Mouse (Mus musculus): ENCODE results near the gene Creb3l2.
"Not testable (repeated sequence)": the region's sequence is repeated elsewhere in the genome, so short reads cannot be mapped to it uniquely, and the experiment has no call there.

Creb3l2 gene

DNA sequence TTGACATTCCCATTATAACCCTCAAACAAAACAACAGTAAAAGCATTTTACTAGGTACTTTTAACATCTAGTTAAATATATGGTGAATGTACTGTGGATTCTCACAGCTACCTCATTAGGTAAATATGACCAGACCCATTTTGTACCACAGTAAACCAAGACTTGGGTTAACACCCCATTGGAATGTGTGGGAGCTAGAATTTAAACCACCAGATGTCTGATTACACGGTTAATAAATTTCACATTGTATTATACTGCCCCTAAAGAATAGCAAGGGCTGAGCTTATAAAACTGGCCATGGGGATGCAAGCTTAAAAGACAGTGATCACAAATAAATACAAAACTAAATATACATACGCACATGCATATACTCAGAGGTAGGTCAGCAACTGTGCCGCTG lies 34.1 kb downstream of the Creb3l2 start:
- no peak for DNase-seq

DNA sequence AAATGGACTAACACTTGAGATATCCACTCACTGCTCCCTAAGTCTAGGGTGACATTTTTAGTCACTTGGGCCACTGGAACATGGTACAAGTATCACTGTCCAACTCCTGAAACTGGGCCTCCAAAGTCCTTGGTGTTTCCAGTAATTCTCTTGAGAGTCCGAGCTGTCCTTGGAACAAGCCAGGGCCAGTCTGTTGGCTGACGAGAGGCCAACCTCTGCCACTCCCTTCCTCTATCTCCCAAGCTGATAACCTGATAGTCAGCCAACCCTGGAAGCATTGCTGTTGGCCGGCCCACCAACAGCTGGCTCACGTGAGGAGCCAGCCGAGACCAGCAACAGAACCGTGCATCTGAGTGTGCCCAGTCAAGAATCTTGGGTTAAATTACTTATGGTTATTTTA lies 35.0 kb downstream of the Creb3l2 start:
- DNase-seq, result no peak

DNA sequence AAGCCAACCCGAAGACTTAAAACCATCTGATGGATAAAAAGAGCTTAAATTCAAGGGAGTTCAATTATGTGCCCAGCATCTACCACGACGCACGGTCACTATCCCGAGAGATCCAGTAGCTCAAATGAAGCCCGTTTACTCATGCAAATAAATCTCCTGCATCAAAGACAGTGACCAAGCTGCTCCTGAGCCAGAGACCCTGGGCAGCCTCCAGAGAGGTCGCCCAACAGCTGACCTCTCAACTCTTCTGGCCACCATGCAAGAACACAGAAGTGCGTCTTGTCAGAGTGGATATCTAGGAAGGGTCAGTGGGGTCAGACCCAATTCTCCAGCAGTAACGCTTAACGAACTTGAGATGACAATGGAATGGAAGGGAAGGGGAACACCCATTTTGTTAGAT lies 35.9 kb downstream of the Creb3l2 start:
- DNase-seq, result no peak

DNA sequence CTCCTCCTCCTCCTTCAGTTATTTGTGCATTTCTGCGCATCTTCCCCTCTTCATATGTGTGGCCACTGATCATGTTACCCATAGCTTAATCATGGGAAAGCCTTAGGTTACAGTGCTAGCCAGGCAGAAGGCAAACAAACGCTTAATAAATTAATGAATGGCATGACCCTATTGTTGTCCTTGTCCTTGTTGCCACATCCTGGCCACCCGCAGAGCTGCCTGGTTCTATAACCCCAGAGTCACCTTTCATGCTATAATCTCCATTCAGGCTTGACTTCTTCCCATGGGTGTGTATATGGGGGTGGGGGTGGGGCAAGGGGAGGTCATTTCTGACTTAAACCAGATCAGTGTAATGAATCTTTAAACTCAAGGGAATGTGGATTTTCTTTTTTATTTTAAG lies 37.6 kb downstream of the Creb3l2 start:
- DNase-seq, result no peak

DNA sequence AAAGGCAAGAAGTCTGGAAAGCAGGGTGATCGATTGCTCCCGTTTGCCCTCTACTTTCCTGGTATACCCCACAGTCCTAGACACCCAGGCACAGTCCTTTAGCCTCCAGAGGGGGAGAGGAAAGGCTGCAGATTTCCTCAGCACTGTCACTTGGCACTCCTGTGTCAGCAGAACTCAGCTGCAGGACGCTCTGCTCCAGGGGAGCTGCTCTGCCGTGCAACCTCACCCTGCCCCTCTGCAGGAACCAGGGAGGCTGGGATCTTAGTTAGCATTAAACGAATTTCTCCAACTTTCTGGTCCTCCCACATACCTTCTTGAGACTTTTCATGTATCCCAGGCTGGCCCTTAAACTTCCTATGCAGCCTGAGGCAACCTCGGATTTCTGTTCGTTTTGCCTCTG lies 40.0 kb downstream of the Creb3l2 start:
- DNase-seq, result no peak

DNA sequence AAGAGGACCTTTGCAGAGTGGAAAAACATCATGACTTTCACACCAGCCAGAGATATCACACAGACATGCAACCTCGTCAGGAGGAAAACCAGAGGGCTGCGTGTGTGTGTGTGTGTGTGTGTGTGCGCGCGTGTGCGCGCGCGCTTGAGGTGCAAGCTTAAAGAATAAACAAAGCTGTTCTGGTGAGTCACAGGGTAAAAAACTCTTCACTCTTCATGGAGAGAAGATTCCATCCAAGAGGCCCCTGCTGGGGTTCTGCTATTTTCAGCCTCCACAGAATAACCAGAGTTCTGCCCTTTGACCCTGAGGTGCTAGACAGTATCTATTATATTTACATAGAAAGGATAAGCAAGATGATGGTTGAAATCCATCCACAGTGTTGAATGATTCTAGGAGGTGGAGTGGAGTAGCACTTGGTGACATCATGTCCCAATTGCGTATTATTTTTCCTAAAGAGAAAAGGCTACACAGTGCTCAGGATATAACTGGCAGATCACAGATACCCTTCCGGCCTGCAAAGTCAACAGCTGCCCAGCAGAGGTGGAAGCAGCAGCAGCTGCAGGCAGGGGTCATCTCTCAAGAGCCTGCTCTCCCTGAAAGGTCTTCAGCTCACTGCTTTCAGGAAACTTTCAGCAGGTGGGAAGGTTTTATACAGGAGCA lies 41.0 kb downstream of the Creb3l2 start:
- no peak for DNase-seq

DNA sequence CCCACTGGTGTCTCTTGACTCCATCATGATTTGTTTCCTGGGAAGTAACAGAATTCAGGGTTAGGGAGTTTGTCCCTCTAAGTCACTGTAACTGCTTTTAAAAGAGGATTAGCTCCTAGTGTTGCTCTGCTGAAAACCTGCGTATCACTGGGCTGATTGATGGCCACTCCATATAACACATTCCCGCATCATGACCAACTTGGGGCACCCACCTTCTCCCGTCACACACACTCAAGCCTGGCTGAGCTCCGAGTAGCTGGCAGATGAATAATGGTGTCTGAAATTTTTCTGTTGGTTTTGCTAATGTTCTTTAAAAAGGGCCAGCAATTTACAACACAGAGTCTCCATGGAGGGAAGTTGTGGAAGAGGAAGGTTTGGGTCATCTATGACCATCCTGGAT lies 41.8 kb downstream of the Creb3l2 start:
- DNase-seq, result no peak

DNA sequence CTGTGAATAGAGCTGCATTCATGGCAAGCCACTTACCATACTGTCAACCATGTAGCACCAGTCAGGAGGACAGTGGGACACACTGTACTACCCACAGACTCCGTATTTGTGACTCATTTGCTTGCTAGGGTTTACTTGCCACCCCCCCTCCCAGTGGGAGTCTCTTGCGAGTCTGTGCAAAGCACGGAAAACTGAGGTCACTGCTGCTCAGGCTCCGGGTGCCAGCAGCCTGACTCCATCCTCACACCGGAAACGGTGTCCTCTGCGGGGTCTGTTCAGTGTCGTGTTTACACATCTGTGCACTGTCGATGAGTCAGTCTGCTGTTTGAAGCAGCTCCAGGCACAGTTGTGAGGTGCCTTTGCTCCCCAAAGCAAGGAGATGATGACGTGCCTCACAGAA lies 43.0 kb downstream of the Creb3l2 start:
- DNase-seq, result no peak

DNA sequence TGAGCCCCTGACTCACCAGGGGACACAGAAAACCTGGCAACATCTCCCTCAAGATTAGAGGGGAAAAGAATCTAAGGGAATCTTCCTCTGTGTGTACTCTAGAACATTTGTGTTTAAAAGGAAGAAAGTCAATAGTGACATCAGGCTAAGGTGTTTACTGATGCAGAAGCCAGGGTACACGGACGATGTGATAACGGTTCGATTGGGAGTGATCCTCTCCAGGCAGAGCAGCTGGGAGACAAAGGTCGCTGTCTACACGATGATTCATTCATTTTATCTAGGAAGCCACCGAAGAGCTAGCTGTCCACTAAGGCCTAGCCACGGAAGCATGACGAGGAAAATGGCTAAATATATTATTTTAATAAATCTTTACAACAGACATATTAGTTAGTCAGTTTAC lies 44.0 kb downstream of the Creb3l2 start:
- DNase-seq, result no peak

DNA sequence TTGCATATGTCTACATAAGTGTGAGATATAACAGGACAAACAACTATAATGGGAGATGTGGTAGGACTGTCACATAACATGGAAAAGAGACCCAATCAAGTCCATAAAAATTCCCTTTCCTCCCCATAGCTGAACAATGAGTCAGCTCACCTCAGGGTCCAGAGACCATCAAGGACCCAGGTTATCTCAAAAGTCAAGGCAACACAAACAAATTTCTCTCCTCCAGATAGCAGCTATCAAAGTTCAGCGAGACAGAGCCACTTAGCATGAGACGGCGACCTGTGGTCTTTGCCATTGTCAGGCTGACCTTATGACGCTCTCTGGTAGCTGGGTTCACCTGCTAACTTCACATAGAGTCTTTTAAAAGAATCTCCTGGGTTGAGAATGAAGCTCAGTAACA lies 44.7 kb downstream of the Creb3l2 start:
- no peak for DNase-seq

DNA sequence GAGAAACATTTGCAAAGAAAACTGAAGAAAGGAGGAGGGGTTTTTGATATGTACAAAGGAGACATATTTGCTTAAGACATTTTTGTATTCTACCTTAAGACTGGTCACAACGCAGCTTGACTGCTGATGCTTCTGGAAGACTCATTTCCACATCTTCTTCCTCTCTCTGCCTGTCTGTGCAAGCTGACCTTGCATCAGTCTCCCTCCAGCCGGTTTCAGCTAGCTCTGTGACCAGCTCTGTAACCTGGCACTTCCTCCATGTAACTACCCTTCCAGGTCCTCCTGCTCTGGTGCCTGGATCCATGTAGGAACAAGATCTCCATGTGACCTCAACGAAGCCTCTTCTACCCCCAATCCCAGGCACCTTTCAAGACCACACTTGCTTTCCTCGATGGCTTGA lies 45.8 kb downstream of the Creb3l2 start:
- DNase-seq, result no peak

DNA sequence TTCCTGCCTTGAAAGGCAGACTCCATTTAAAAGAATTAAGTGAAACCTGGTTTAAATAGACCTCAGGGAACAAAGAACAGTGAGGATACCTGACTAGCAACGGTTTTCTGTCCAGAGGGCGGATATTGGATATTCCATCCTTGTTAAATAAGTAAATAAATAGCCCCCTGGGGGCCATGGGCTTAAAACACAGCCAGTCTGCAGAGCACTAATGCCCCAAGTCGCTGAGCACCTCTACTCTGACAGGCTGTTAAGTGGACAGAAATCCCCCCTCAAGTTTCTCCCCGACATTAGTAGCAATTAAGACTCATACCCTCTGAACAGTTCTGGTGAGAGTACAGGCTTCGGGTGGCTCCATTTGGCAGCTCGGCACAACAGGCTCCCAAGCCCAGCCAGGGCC lies 48.7 kb downstream of the Creb3l2 start:
- no peak for DNase-seq

DNA sequence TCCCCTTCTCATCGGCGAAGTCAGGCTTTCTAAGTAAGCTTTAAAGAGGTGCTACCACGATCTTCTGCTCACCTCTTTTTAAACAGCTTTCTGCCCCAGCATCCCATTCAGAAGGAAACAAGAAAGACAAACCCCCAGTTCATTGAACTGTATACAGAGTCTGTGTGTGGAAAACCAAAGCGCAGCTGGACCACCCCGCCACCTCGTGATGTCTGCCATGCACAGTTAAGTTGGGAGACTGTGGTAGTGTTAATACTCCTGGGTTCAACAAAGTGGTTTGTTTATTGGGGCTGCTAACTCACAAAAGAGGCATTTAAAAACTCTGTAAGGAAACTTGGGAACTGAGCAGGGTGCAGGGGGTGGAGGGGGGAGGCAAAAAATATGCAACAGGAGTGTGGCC lies 49.7 kb downstream of the Creb3l2 start:
- no peak for DNase-seq

DNA sequence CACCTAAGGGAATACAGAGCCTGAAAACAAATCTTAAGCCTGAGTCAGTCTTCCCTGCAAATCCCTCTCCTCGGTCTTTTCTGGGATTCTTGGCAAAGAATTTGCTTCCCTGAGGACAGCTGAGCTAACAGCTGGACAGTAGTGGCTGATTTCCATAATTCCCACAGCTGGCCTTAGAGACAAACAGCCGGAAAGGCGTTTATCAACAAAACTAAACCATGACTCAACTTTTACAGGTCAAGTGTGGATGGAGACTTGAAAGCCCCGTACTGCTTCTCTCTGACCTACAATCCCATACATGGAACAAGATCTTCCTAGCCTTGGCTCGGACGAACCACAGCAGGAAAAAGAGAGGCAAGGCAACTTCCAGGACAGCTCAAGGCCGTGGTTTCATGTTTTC lies 50.6 kb downstream of the Creb3l2 start:
- peak in 1 of 2 experiments; percentile 57 for DNase-seq

DNA sequence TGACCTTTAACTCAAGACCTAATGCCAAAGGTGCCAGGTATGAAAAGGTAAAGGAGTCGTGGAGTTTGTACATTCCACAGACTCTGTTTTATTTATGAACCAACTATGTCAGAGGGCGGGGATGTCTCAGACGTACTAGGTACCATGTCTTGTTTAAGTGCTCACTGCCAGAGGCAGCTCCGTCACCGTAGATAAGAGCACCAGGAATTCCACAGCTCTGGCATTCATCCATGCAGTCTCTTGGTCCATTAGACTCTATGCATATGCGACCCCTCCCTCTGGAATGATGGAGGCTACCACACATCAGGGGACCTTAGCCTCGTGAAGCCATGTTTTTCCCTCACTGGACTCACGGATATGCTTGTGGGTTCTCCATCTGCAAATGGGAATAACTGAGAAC lies 53.0 kb downstream of the Creb3l2 start:
- DNase-seq, result no peak

DNA sequence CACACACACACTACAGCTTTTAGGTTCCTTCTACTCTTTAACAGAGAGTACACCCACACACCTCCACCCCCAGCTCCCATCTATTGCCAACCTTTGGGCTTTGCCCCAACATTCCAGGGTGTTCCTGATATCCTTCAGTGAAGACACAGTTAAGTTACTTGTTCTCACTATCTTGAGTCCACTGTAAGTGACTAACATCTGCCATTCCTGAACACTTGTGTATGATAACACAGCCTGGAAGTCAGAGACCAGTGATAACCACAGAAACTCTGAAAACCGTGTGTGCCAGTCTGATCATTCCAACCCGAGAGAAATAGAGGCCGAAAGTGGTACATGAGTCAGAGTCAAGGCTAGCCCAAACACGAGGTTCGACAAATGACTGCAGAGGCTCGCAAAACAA lies 53.4 kb downstream of the Creb3l2 start:
- no peak for DNase-seq

DNA sequence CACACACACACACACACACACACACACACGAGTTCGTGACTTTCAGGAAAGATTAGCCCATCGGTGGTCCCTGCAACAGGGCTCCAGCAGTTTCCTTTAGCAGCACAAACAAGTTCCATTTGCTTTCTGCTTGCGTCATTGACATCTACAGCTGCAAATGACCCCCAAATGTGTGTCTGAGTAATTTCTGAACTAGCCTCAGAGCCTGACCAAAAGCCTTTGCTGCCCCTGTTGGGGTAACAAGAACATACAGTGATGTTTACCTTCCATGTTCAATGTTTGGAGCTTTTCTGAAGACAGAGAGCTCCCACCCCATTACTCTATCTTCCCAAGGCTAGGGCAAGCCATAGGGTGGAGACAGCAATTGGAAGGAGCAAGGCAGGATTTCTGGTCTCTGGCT lies 54.7 kb downstream of the Creb3l2 start:
- no peak for DNase-seq

DNA sequence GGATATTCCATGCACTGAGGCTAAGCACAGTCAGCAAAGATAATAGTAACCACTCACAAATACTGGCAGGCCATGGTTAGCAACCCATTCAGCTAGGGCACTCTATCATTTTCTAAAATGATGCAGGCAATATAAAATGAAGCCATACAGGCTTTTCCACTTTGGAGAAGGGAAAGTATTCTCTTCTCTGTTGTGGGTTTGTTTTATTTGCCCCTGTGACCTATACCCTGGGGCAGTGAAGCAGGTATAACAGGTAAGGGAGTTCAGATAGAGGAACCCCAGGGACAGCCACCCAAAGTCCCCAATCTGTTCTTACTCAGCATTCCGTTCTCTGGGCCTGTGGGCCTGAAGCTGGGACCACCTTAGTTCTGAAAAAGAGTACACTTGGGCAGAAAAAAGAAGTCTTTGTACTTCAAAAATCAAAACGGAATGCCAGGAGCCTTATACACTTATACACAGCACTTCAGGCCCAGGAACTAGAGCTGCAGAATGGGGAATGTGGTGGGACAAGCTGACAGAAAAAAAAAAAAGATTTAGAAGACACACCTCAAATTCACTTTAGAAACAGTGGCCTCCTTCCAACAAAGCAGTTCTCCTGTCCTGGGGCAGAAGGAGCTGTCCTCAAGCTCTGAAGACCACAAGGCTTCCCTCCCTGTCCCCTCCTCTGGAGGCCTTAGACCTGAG lies 56.2 kb downstream of the Creb3l2 start:
- DNase-seq, result no peak

DNA sequence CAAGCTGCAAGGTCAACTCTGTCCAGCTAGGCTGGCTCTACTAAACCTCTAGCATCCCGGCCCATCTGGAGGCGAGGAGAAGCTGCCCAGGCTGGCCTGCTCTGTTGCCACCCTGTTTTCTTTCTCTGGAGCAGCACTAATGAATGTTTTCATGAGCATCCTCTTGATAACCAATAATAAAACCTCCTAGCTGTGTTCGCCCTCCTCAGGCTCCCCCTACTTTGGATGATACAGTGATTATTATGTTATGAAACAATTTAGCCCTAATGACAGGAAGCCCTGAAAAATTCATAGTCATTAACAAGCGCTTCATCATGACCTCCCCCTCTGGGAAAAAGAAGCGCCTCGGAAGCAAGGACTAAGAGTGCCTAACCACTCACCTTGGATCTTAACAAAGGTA lies 59.2 kb downstream of the Creb3l2 start:
- no peak for DNase-seq

DNA sequence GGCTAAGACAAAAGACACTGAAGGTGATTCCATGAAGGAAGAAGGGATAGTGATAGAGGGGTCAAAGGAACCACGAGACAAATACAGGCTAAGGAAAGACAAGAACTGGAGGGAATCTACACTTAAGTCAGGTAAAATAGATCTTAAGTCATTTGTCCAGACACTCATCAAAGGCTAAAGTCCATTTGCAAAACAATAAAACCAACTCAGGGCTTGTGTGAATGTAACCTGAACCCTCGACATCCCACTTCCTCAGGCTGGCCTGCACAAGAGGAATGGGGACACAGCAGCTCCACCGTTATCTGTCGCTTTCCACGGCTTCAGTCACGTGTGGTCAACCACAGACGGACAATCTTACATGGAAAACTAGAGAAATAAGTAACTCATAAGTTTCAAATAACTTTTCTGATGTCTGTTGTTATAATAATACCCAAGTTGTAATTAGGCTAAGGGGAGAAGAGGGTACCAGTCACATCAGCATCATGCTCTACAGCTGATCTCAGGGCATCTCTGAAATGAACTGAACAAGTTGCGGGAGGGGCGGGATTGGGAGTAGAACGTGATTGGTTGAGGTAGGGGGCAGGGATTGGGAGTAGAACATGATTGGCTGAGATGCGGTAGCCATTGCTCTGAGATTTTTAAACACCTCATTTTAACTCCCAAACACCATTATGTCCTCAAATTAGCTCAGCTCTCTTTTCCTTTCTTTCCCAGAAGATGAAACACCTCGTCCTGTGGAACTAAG lies 63.9 kb downstream of the Creb3l2 start:
- no peak for DNase-seq

DNA sequence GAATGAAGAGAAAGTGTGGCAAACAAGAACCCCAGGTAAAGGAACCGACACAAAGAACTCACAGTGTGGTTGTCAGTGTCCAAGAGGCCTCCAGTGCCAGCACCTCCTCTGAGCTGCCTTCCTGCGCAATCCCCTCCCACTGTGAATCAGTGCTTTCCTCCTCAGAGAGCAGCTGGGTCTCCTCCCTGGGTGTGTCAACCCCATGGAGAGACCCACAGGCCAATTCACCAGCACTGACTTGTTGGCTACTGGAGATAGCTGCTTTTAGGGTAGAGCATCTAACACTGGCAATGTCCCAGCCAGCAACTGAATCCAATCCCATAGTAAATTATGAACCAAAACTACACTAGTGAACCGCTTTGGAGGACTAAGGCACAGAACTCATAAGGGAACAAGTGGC lies 64.6 kb downstream of the Creb3l2 start:
- not testable (repeated sequence) for DNase-seq

DNA sequence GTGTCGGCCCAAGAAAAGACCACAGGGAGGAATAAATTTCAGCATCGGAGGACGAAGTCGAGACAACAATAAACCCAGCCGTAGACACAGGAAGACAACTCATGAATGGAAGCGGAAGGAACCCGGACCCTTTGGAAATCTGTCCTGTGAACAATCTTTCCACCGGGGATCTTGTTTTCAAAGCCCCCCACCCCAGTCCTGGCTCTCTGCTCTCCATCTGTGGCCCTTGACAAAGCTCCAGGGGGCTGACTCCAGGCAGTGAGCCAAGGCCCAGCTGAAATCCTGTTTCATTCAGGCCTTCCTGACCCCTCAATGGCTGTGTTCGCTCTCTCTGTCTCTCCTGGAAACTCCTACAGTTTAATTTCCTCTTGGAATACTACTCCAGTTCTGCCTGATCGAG lies 66.5 kb downstream of the Creb3l2 start:
- DNase-seq, result no peak

DNA sequence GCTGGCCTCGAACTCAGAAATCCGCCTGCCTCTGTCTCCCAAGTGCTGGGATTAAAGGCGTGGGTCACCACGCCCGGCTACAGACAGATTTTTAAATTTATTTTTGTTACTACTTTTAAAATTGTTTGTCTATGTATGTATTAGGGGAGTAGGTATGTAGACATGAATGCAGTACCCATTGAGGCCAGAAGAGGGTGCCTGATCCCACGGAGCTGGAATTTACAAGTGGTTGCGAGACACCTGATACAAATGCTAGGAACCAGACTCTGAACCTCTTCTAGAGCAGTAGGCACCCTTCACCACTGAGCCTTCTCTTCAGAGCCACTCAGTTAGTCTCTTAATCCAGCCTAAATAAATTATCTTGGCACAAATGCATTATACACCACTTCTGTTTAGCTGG lies 70.6 kb downstream of the Creb3l2 start:
- peak in 1 of 2 experiments; percentile 59 for DNase-seq

DNA sequence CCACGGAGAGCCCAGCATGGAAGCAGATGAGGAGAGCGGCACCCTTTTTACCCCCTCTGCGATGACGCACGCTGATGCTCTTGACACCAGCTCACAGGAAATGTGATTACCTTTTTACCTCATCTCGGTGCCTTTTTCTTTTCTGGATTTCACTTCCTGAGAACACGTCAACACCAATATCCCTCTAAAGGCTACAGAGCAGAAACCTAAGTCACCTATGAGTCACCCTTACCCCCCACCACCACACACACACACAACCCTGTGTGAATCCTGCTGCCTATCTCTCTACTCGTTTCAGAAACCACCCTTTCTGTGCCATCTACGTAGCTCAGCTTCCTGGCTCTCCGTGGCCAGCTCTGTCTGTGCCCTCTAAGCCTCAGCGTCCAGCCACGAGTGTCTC lies 71.4 kb downstream of the Creb3l2 start:
- no peak for DNase-seq

Data from kidney, adult 8-10 months (tissue).